25 mouse cellular contexts compared by ENCODE assay signal in genomic region chr5:101821491-101822310, GRCm38 (mm10). TPM values are rescaled to one million over a fixed set of nuclear protein-coding genes. Genes with fewer than 3 reads are reported as not detected.
A peak's percentile ranks its signal among the peaks of the same experiment; 100 is the strongest.
DNase-seq lines count a peak whose midpoint lies in the region; ATAC-seq and TF ChIP-seq lines count a peak whose summit lies in the region.
"Had no signal": no experiment of that assay in that cellular context is flagged by ENCODE, and none has a peak within 500 bp of the region (broad histone marks: within the 10 kb centered on the region; RNA-seq: fewer than 3 reads in every experiment).

No protein-coding gene starts in this region.

- H3K4me1 ChIP-seq in lung, postnatal 0 days (ENCODE audit: insufficient read depth, low read depth, low read length): 0 out of 2 replicates have a peak, but pooled peaks cover 5% of the 10 kb centered on the region
- H3K4me1 ChIP-seq in hindbrain, embryonic 10.5 days (replicated peaks): peaks cover 66% of the 10 kb centered on the region

- H3K27ac ChIP-seq in lung, postnatal 0 days (ENCODE audit: low read length): no peak overlapping the region
- no peak overlapping the region for H3K27ac ChIP-seq in hindbrain, embryonic 10.5 days
- H3K27ac ChIP-seq: forebrain, embryonic 12.5 days; heart, adult 2 months; hindbrain, postnatal 0 days; limb, embryonic 15.5 days; liver, embryonic 14.5 days; neural tube, embryonic 12.5 days; stomach, embryonic 15.5 days had no signal

- no peaks in the 10 kb centered on the region for H3K9me3 ChIP-seq in lung, postnatal 0 days (ENCODE audit: low read length)
- no peaks in the 10 kb centered on the region for H3K9me3 ChIP-seq in hindbrain, embryonic 10.5 days
- H3K9me3 ChIP-seq: forebrain, embryonic 12.5 days; limb, embryonic 15.5 days; neural tube, embryonic 12.5 days; stomach, embryonic 15.5 days had no signal

- no peak overlapping the region for H3K4me3 ChIP-seq in lung, postnatal 0 days (ENCODE audit: low read depth, low read length)
- no peak overlapping the region for H3K4me3 ChIP-seq in hindbrain, embryonic 10.5 days
- H3K4me3 ChIP-seq: forebrain, embryonic 12.5 days; heart, adult 2 months; limb, embryonic 15.5 days; neural tube, embryonic 12.5 days; stomach, embryonic 15.5 days had no signal

- 45% methylated on average over 17 of the region's 17 CpGs for WGBS in lung, postnatal 0 days
- 53% methylated on average over 17 of the region's 17 CpGs for WGBS in hindbrain, embryonic 10.5 days

- H3K36me3 ChIP-seq in lung, postnatal 0 days (ENCODE audit: insufficient read depth, low read length): no peaks in the 10 kb centered on the region
- H3K36me3 ChIP-seq in hindbrain, embryonic 10.5 days: no peaks in the 10 kb centered on the region
- H3K36me3 ChIP-seq: forebrain, embryonic 12.5 days; limb, embryonic 15.5 days; neural tube, embryonic 12.5 days; stomach, embryonic 15.5 days had no signal

- no peak for TF ChIP-seq CTCF in lung, postnatal 0 days (IDR thresholded peaks at IDR 0.05)

- no peak for ATAC-seq in lung, postnatal 0 days
- ATAC-seq: hindbrain, postnatal 0 days had no signal

- peak; percentile 11 for DNase-seq in lung, postnatal 36 days
- DNase-seq in lung, postnatal 0 days (ENCODE audit: low spot score): no peak
- peak; percentile 59 for DNase-seq in kidney, adult 9 months
- peak; percentile 62 for DNase-seq in kidney, postnatal 14 days
- DNase-seq in hindbrain, embryonic 10.5 days (ENCODE audit: low spot score): no peak
- no peak for DNase-seq in urinary bladder, postnatal 4 days (ENCODE audit: low spot score in 2 of 2)
- DNase-seq in gastrocnemius, postnatal 25 days: no peak
- no peak for DNase-seq in cerebellum, postnatal 25 days
- DNase-seq: adrenal gland, postnatal 25 days; cerebellum, adult 9-11 months; gastrocnemius, postnatal 36 days; heart, adult 2 months; heart, postnatal 4 days; left cerebral cortex, postnatal 4 days; lung, embryonic 14.5 days; lung, postnatal 4 days; midbrain, embryonic 14.5 days; thymus, adult 18-20 months had no signal

- H3K9ac ChIP-seq in lung, postnatal 0 days (replicated peaks; ENCODE audit: low read depth): no peak overlapping the region
- H3K9ac ChIP-seq: forebrain, embryonic 12.5 days; limb, embryonic 15.5 days; liver, embryonic 14.5 days; lung, embryonic 14.5 days; neural tube, embryonic 12.5 days; stomach, embryonic 15.5 days had no signal

- H3K4me2 ChIP-seq in lung, postnatal 0 days (replicated peaks; ENCODE audit: low read depth, low read length): no peak overlapping the region
- H3K4me2 ChIP-seq: forebrain, embryonic 12.5 days; limb, embryonic 15.5 days; lung, embryonic 14.5 days; neural tube, embryonic 12.5 days; stomach, embryonic 15.5 days had no signal

- TF ChIP-seq EP300 in lung, postnatal 0 days (IDR thresholded peaks at IDR 0.05): no peak

- no peaks in the 10 kb centered on the region for H3K27me3 ChIP-seq in lung, postnatal 0 days (replicated peaks; ENCODE audit: insufficient read depth, low read length)
- peaks cover 28% of the 10 kb centered on the region for H3K27me3 ChIP-seq in hindbrain, embryonic 10.5 days (ENCODE audit: insufficient read depth, poor library complexity, severe bottlenecking)
- H3K27me3 ChIP-seq: neural tube, embryonic 12.5 days; stomach, embryonic 15.5 days had no signal

RNA-seq across cellular contexts. Expression of gene Cds1, which starts 56.8 kb away (rescaled TPM):
- polyA plus RNA-seq in lung, postnatal 0 days (2015; fragmentation: Nextera tagmentation; extraction: Ambion mirVana): 24.0 and 32.4 TPM in 2 replicates
- polyA plus RNA-seq in hindbrain, embryonic 10.5 days (2016; fragmentation: Nextera tagmentation; extraction: Ambion mirVana): 0.73 and 1.2 TPM in 2 replicates
- 1 to 10 TPM; 1.9 to 2.0 TPM for total RNA-seq in gastrocnemius, postnatal 25 days (2021)
- total RNA-seq: megakaryocyte-erythroid progenitor cell, adult 5-6 weeks had no signal

Comparison
In these comparisons a context has a peak if more than half of its experiments do, and no peak if none do; other contexts are left out.
1. DNase-seq: peak in lung, postnatal 36 days (single experiment), kidney, adult 9 months (single experiment) and kidney, postnatal 14 days (single experiment); none in lung, postnatal 0 days (single experiment), hindbrain, embryonic 10.5 days (single experiment), urinary bladder, postnatal 4 days (0 of 2), gastrocnemius, postnatal 25 days (single experiment) and cerebellum, postnatal 25 days (0 of 2).
2. RNA of gene Cds1, which starts 56.8 kb away (polyA plus RNA-seq): 24.0 to 32.4 TPM in lung, postnatal 0 days; 0.73 to 1.2 TPM in hindbrain, embryonic 10.5 days; every median in the first group is over 10 times any median in the second.